Mouse (Mus musculus) MEL (cell line): ENCODE data around the gene Slc22a23. TPM values are rescaled to one million over a fixed set of nuclear protein-coding genes. Genes with fewer than 3 reads are reported as not detected.
A peak's percentile ranks its signal among the peaks of the same experiment; 100 is the strongest.

ENCODE experiments used
- DNase-seq: peaks from one replicate; pipeline ENCODE4 v3.0.0; 2011; ENCODE audit warnings: low read depth, low spot score
- H3K27ac ChIP-seq: 2 replicates; pipeline ENCODE4 v1.5.1; 2012; ENCODE audit warnings: low read depth, mild to moderate bottlenecking, control low read depth, low read length, moderate library complexity; ENCODE audit not compliant: control insufficient read depth
- H3K27me3 ChIP-seq, 2 experiments: fragments of 150-350 bp in 1 of 2; sonication (generic) in 1 of 2; 2 replicates each; pipeline ENCODE4 v1.6.1; 2012; ENCODE audit warnings: low read length in 2 of 2, mild to moderate bottlenecking in 2 of 2, improper control_type of control experiment in 1 of 2, moderate library complexity in 1 of 2; ENCODE audit not compliant: insufficient read depth in 2 of 2, control insufficient read depth in 1 of 2
- H3K36me3 ChIP-seq, 2 experiments: 2 replicates each; pipeline ENCODE4 v1.6.1; 2012 to 2014; ENCODE audit warnings: low read length in 2 of 2, improper control_type of control experiment in 1 of 2, inconsistent platforms in 1 of 2, mild to moderate bottlenecking in 1 of 2; ENCODE audit not compliant: insufficient read depth in 2 of 2, control insufficient read depth in 1 of 2
- H3K4me1 ChIP-seq, 2 experiments: fragments of 150-350 bp in 1 of 2; sonication (generic) in 1 of 2; 2 replicates each; pipeline ENCODE4 v1.6.1; 2012; ENCODE audit warnings: low read length in 2 of 2, improper control_type of control experiment in 1 of 2, mild to moderate bottlenecking in 1 of 2; ENCODE audit not compliant: insufficient read depth in 2 of 2, control insufficient read depth in 1 of 2
- H3K4me3 ChIP-seq, 2 experiments: fragments of 150-350 bp in 1 of 2; sonication (generic) in 1 of 2; 2 replicates each; pipeline ENCODE4 v1.5.1; 2012; ENCODE audit warnings: low read depth in 2 of 2, low read length in 2 of 2, mild to moderate bottlenecking in 2 of 2, moderate library complexity in 2 of 2, control low read depth in 1 of 2, improper control_type of control experiment in 1 of 2; ENCODE audit not compliant: control insufficient read depth in 1 of 2, insufficient read depth in 1 of 2
- H3K79me2 ChIP-seq: 2 replicates; pipeline ENCODE4 v1.6.1; 2012; ENCODE audit warnings: mild to moderate bottlenecking, low read length, moderate library complexity; ENCODE audit not compliant: control insufficient read depth, poor library complexity, insufficient read depth
- H3K9ac ChIP-seq: 2 replicates; pipeline ENCODE4 v1.6.1; 2012; ENCODE audit warnings: low read depth, mild to moderate bottlenecking, control low read depth, low read length, moderate library complexity; ENCODE audit not compliant: control insufficient read depth, poor library complexity, severe bottlenecking
- H3K9me3 ChIP-seq: fragments of 150-350 bp; sonication (generic); replicated peaks from 2 replicates; pipeline ENCODE4 v1.6.1; 2012; ENCODE audit warnings: mild to moderate bottlenecking, low read length, improper control_type of control experiment, moderate library complexity; ENCODE audit not compliant: insufficient read depth
- CHD2 ChIP-seq: IDR thresholded peaks from 2 replicates; pipeline ENCODE4 v1.6.1; 2011; ENCODE audit warnings: low read length, improper control_type of control experiment
- E2F4 ChIP-seq: IDR thresholded peaks from 2 replicates; pipeline ENCODE4 v1.6.1; 2011; ENCODE audit warnings: low read depth, low read length, improper control_type of control experiment, borderline replicate concordance
- EP300 ChIP-seq, 2 experiments: IDR thresholded peaks; 2 replicates each; pipeline ENCODE4 v1.6.1; 2011; ENCODE audit warnings: improper control_type of control experiment in 2 of 2, low read length in 2 of 2, low read depth in 1 of 2, mild to moderate bottlenecking in 1 of 2
- GABPA ChIP-seq: IDR thresholded peaks from 2 replicates; pipeline ENCODE4 v1.6.1; 2012; ENCODE audit warnings: low read depth, mild to moderate bottlenecking, inconsistent platforms, low read length, improper control_type of control experiment, moderate library complexity
- GATA1 ChIP-seq: IDR thresholded peaks from 2 replicates; pipeline ENCODE4 v1.6.1; 2011; ENCODE audit warnings: low read depth, low read length, improper control_type of control experiment
- KAT2A ChIP-seq: conservative IDR thresholded peaks from 2 replicates; pipeline ENCODE4 v1.6.1; 2012; ENCODE audit warnings: low read depth, low read length, improper control_type of control experiment, inconsistent platforms
- MAX ChIP-seq: IDR thresholded peaks from 2 replicates; pipeline ENCODE4 v1.6.1; 2011; ENCODE audit warnings: low read length, improper control_type of control experiment
- MAZ ChIP-seq: IDR thresholded peaks from 2 replicates; pipeline ENCODE4 v1.6.1; 2012; ENCODE audit warnings: low read depth, mild to moderate bottlenecking, inconsistent platforms, low read length, improper control_type of control experiment
- MYB ChIP-seq: IDR thresholded peaks from 2 replicates; pipeline ENCODE4 v1.6.1; 2011; ENCODE audit warnings: mild to moderate bottlenecking, low read depth, low read length, improper control_type of control experiment
- MYC ChIP-seq: IDR thresholded peaks from 2 replicates; pipeline ENCODE4 v1.6.1; 2011; ENCODE audit warnings: low read depth, mild to moderate bottlenecking, low read length, improper control_type of control experiment, moderate library complexity
- NRF1 ChIP-seq: IDR thresholded peaks from 2 replicates; pipeline ENCODE4 v1.6.1; 2014; ENCODE audit warnings: low read depth, mild to moderate bottlenecking, inconsistent platforms, low read length, improper control_type of control experiment, moderate library complexity; ENCODE audit not compliant: poor library complexity, insufficient read depth, severe bottlenecking
- POLR2A ChIP-seq, 2 experiments: IDR thresholded peaks; 2 replicates each; pipeline ENCODE4 v1.6.1; 2011 to 2012; ENCODE audit warnings: low read length in 2 of 2, mild to moderate bottlenecking in 2 of 2, control low read depth in 1 of 2, improper control_type of control experiment in 1 of 2, low read depth in 1 of 2, moderate library complexity in 1 of 2; ENCODE audit not compliant: control insufficient read depth in 1 of 2, insufficient read depth in 1 of 2, poor library complexity in 1 of 2
- POLR2AphosphoS5 ChIP-seq: IDR thresholded peaks from 2 replicates; pipeline ENCODE4 v1.6.1; 2012; ENCODE audit warnings: low read depth, borderline replicate concordance, mild to moderate bottlenecking, inconsistent platforms, low read length, moderate library complexity, mixed read lengths
- RAD21 ChIP-seq: IDR thresholded peaks from 2 replicates; pipeline ENCODE4 v1.6.1; 2011; ENCODE audit warnings: mild to moderate bottlenecking, low read depth, low read length, improper control_type of control experiment
- RCOR1 ChIP-seq: IDR thresholded peaks from 2 replicates; pipeline ENCODE4 v1.6.1; 2012; ENCODE audit warnings: low read depth, mild to moderate bottlenecking, inconsistent platforms, low read length, improper control_type of control experiment
- SMC3 ChIP-seq: IDR thresholded peaks from 2 replicates; pipeline ENCODE4 v1.6.1; 2011; ENCODE audit warnings: low read depth, low read length, improper control_type of control experiment
- TAL1 ChIP-seq: IDR thresholded peaks from 2 replicates; pipeline ENCODE4 v1.6.1; 2012; ENCODE audit warnings: mild to moderate bottlenecking, inconsistent platforms, low read length, moderate library complexity, mixed read lengths
- ZKSCAN1 ChIP-seq: IDR thresholded peaks from 2 replicates; pipeline ENCODE4 v1.6.1; 2012; ENCODE audit warnings: low read depth, mild to moderate bottlenecking, inconsistent platforms, low read length, improper control_type of control experiment, moderate library complexity
- ZMIZ1 ChIP-seq: IDR thresholded peaks from 2 replicates; pipeline ENCODE4 v1.6.1; 2012; ENCODE audit warnings: low read depth, mild to moderate bottlenecking, inconsistent platforms, low read length, improper control_type of control experiment, moderate library complexity
- ZNF384 ChIP-seq: IDR thresholded peaks from 2 replicates; pipeline ENCODE4 v1.6.1; 2012; ENCODE audit warnings: low read depth, mild to moderate bottlenecking, inconsistent platforms, low read length, improper control_type of control experiment
- polyA plus RNA-seq, 2 experiments: library from polyadenylated mRNA; stranded (reverse) in 1 of 2; unstranded in 1 of 2; fragments of >175 nt in 1 of 2; fragments of >200 nt in 1 of 2; gene quantifications; 2 replicates each; pipeline versions ENCODE4 v1.2.1 to v1.2.4; 2012; ENCODE audit warnings: low replicate concordance in 2 of 2, low read depth in 1 of 2; ENCODE audit not compliant: insufficient read length in 2 of 2, insufficient read depth in 1 of 2, missing spikeins in 1 of 2
- total RNA-seq: library from RNA; depleted of rRNA; stranded (reverse); fragments of 300-350 nt; gene quantifications from 2 replicates; pipeline ENCODE4 v1.2.3, GENCODE M21; 2012

The Slc22a23 gene
- total and polyA plus RNA-seq, 3 experiments: 22.2 to 24.3 TPM; not detected in 1

GRCm38 (mm10) chr13:34274890-34275289 lies 70.1 kb downstream of the Slc22a23 start (continued):
- TF ChIP-seq ZNF384 (no peak), ZMIZ1 (no peak), RAD21 (no peak)

GRCm38 (mm10) chr13:34274417-34274816 lies 70.6 kb downstream of the Slc22a23 start:
- peaks cover 0 to 6% of the 10 kb centered on the region in 2 experiments; a peak in 1 of 4 replicates for H3K4me1 ChIP-seq
- peaks cover 0 to 16% of the 10 kb centered on the region in 2 experiments; a peak in 3 of 4 replicates for H3K36me3 ChIP-seq
- no peak overlapping the region for H3K4me3 ChIP-seq
- no peaks in the 10 kb centered on the region for H3K27me3 ChIP-seq
- H3K9ac ChIP-seq: no peak overlapping the region
- H3K79me2 ChIP-seq: no peaks in the 10 kb centered on the region
- peak; percentile 23 for DNase-seq
- no peak overlapping the region for H3K27ac ChIP-seq
- TF ChIP-seq SMC3 (no peak), ZMIZ1 (no peak), ZKSCAN1 (no peak), MAZ (no peak), POLR2A (IDR thresholded peaks at IDR 0.05; ENCODE audit: control insufficient read depth in 1 of 2, insufficient read depth in 1 of 2, low read depth in 1 of 2, low read length in 2 of 2, poor library complexity in 1 of 2) (no peak), KAT2A (no peak), POLR2AphosphoS5 (no peak), E2F4 (no peak), RCOR1 (peak; percentile 31; the same call in 1 of the 2 replicates), GATA1 (0 out of 2 replicates have a peak, but pooled peaks have one; percentile 38), MYC (no peak), MAX (no peak), NRF1 (no peak), EP300 (IDR thresholded peaks at IDR 0.05; ENCODE audit: low read depth in 1 of 2, low read length in 2 of 2) (peak in 1 of 2 experiments; percentile 17; a peak in 1 of 4 replicates), RAD21 (no peak), MYB (no peak), TAL1 (no peak), CHD2 (no peak), GABPA (no peak)
- H3K9me3 ChIP-seq: no peaks in the 10 kb centered on the region
